Mouse (Mus musculus): ENCODE results near the gene Spcs1. TPM values are rescaled to one million over a fixed set of nuclear protein-coding genes. Genes with fewer than 3 reads are reported as not detected.

Gene Spcs1
- polyA plus RNA-seq (2014; fragmentation: Illumina TruSeq; extraction: RNeasy Lipid Tissue Mini Kit (QIAGEN cat#74804); ENCODE audit: low read depth, low replicate concordance) = 263 TPM

DNA sequence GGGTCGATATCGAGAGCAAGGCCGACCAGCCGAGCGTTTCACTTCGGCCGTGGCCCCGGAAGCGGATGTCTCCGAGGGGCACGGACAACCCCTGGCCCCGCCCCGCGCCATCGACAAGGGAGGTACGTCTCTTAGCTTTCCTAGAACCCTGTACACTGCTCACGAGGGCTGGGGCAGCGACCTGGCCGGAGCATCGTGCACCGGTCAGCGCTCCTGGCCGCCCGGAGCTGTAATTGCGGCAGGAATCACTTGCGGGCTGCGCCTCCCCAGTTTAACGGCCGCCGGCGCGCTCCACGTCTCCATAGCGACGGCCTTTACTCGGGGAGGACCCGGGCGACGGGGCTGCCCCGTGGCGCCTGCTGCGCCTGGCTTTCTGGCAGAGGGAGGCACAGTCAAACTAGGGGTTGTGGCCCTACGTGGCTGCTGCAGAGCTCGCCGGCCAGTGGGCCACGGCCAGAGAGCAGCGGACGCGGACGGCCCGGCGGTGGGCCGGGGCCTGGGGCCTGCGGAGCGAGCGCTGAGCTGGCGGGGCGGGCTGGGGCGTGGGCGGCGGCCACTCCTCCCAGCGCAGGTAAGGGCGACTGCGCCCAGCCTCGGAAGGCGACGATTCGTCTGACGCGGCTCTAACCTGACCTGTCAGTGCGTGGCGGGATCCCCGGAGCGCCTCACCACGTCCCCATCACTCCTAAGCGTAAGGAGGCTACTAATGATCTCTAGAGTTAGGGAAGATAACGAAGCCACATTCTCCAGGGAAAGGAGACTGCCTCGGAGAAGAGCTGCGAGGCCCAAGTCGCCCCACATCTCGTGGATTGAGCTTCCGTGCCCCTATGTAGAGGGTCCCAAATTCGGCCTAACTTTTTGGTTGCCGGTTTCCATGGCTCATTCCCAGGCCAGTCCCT is at the start of gene Spcs1, which contains the start of gene Glt8d1:
Gene Spcs1, minus strand, starts transcription at position 366 of the 899 bp plus-strand sequence.
Gene Glt8d1, plus strand, starts transcription at position 94 of the 899 bp plus-strand sequence.

DNA sequence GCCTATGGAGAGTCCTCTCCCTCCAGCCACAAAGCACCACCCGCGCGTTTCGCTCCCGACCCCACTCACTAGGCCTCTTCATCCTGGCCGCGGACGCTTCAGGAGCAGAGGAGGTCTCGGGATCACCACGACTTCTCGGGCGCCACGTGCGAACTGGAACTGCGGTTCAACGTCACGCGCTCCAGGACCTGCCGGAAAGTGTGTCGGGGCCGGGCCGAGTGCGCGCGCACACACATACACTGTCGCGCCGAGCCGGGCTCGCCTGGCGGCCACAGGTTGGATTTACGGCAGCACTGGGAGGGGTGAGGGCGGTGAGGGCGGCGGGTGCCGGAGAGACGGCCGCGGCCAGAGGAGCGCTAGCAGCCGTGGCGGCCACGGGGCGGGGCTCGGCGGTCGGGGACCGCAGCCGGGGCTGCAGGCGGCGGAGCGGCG is 17.4 kb upstream of the Spcs1 start, which contains the start of the genes Pbrm1 and Gnl3:
Gene Pbrm1, plus strand, starts transcription at position 279 of the 432 bp plus-strand sequence.
Gene Gnl3, minus strand, starts transcription at position 293 of the 432 bp plus-strand sequence.

GRCm38 (mm10) chr14:30951154-30951825 is 50.2 kb downstream of the Spcs1 start, which contains the start of gene Nek4:
TSS of gene Nek4 (plus strand) at chr14:30951377.

Other genes starting within 250 kb of the Spcs1 start
- 2.7 TPM for gene Tmem110, start 176.1 kb downstream of the Spcs1 start, polyA plus RNA-seq (2014; fragmentation: Illumina TruSeq; extraction: RNeasy Lipid Tissue Mini Kit (QIAGEN cat#74804); ENCODE audit: low read depth, low replicate concordance)
- gene Mustn1, start 122.5 kb downstream of the Spcs1 start, polyA plus RNA-seq (2014; fragmentation: Illumina TruSeq; extraction: RNeasy Lipid Tissue Mini Kit (QIAGEN cat#74804); ENCODE audit: low read depth, low replicate concordance) = 1.3 TPM
- 463 TPM for gene Itih4, start 115.2 kb downstream of the Spcs1 start, polyA plus RNA-seq (2014; fragmentation: Illumina TruSeq; extraction: RNeasy Lipid Tissue Mini Kit (QIAGEN cat#74804); ENCODE audit: low read depth, low replicate concordance)
- gene Itih3, start 77.9 kb downstream of the Spcs1 start, polyA plus RNA-seq (2014; fragmentation: Illumina TruSeq; extraction: RNeasy Lipid Tissue Mini Kit (QIAGEN cat#74804); ENCODE audit: low read depth, low replicate concordance) = 223 TPM
- gene Itih1, start 58.4 kb downstream of the Spcs1 start, polyA plus RNA-seq (2014; fragmentation: Illumina TruSeq; extraction: RNeasy Lipid Tissue Mini Kit (QIAGEN cat#74804); ENCODE audit: low read depth, low replicate concordance) = 104 TPM
- gene Nek4, start 50.3 kb downstream of the Spcs1 start, polyA plus RNA-seq (2014; fragmentation: Illumina TruSeq; extraction: RNeasy Lipid Tissue Mini Kit (QIAGEN cat#74804); ENCODE audit: low read depth, low replicate concordance) = 11.2 TPM
- gene Glt8d1, start 272 bp downstream of the Spcs1 start, polyA plus RNA-seq (2014; fragmentation: Illumina TruSeq; extraction: RNeasy Lipid Tissue Mini Kit (QIAGEN cat#74804); ENCODE audit: low read depth, low replicate concordance) = 24.5 TPM
- gene Pbrm1, start 17.5 kb upstream of the Spcs1 start, polyA plus RNA-seq (2014; fragmentation: Illumina TruSeq; extraction: RNeasy Lipid Tissue Mini Kit (QIAGEN cat#74804); ENCODE audit: low read depth, low replicate concordance) = 18.6 TPM
- gene Gnl3, start 17.5 kb upstream of the Spcs1 start, polyA plus RNA-seq (2014; fragmentation: Illumina TruSeq; extraction: RNeasy Lipid Tissue Mini Kit (QIAGEN cat#74804); ENCODE audit: low read depth, low replicate concordance) = 73.8 TPM
- gene Smim4, start 127.3 kb upstream of the Spcs1 start, polyA plus RNA-seq (2014; fragmentation: Illumina TruSeq; extraction: RNeasy Lipid Tissue Mini Kit (QIAGEN cat#74804); ENCODE audit: low read depth, low replicate concordance) = 5.5 TPM
- not detected for gene Nt5dc2, start 129.4 kb upstream of the Spcs1 start, polyA plus RNA-seq (2014; fragmentation: Illumina TruSeq; extraction: RNeasy Lipid Tissue Mini Kit (QIAGEN cat#74804); ENCODE audit: low read depth, low replicate concordance)
- gene Stab1, start 167.0 kb upstream of the Spcs1 start, polyA plus RNA-seq (2014; fragmentation: Illumina TruSeq; extraction: RNeasy Lipid Tissue Mini Kit (QIAGEN cat#74804); ENCODE audit: low read depth, low replicate concordance) = 10.0 TPM
- gene Tnnc1, start 206.6 kb upstream of the Spcs1 start, polyA plus RNA-seq (2014; fragmentation: Illumina TruSeq; extraction: RNeasy Lipid Tissue Mini Kit (QIAGEN cat#74804); ENCODE audit: low read depth, low replicate concordance) = 0.87 TPM
- gene Nisch, start 215.3 kb upstream of the Spcs1 start, polyA plus RNA-seq (2014; fragmentation: Illumina TruSeq; extraction: RNeasy Lipid Tissue Mini Kit (QIAGEN cat#74804); ENCODE audit: low read depth, low replicate concordance) = 33.3 TPM
- gene Sema3g, start 216.2 kb upstream of the Spcs1 start, polyA plus RNA-seq (2014; fragmentation: Illumina TruSeq; extraction: RNeasy Lipid Tissue Mini Kit (QIAGEN cat#74804); ENCODE audit: low read depth, low replicate concordance) = not detected
- gene Phf7, start 249.6 kb upstream of the Spcs1 start, polyA plus RNA-seq (2014; fragmentation: Illumina TruSeq; extraction: RNeasy Lipid Tissue Mini Kit (QIAGEN cat#74804); ENCODE audit: low read depth, low replicate concordance) = 9.4 TPM
- 4.4 TPM for gene Bap1, start 249.8 kb upstream of the Spcs1 start, polyA plus RNA-seq (2014; fragmentation: Illumina TruSeq; extraction: RNeasy Lipid Tissue Mini Kit (QIAGEN cat#74804); ENCODE audit: low read depth, low replicate concordance)